Mouse (Mus musculus) kidney, adult 2 months (tissue): ENCODE data around the gene Zpld1.

Source experiments
- CTCF ChIP-seq: fragments of 200-500 bp; conservative IDR thresholded peaks from 2 replicates; pipeline ENCODE4 v1.5.1; 2011; ENCODE audit warnings: low read depth, mild to moderate bottlenecking, control low read depth, low read length, moderate library complexity, mixed read lengths; ENCODE audit not compliant: insufficient read depth, insufficient read length
- POLR2A ChIP-seq: fragments of 200-500 bp; IDR thresholded peaks from one replicate; pipeline ENCODE4 v1.6.1; 2011; ENCODE audit warnings: low read depth, low read length, control low read depth

DNA sequence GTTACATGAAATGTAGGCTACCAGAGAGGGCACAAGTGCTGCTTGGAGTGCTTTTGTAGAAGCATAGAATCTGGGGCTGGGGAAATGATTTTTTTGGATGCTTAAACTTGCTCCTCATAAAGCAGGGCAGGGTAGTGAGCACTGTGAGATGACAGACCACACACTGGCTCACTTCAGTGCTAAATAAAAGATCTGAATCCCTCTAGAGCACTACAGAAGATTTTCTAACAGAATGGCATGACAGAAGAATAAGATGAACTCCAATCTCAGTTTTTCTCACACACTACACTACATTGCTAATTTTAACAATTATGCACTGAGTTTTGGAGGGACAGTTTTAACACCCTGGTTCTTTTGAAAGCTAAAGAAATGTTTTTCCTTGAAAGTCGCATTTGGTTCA, 93.8 kb downstream of the Zpld1 start:
- TF ChIP-seq POLR2A: no peak
- no peak for TF ChIP-seq CTCF
